Mouse (Mus musculus) megakaryocyte, embryonic 14.5 days (primary cell): Measurements from ENCODE around the gene Ereg.

Experiments
- FLI1 ChIP-seq: IDR thresholded peaks from 2 replicates; pipeline ENCODE4 v1.6.1; 2012; ENCODE audit warnings: low read length, inconsistent platforms, mixed read lengths
- GATA1 ChIP-seq: IDR thresholded peaks from 3 replicates; pipeline ENCODE4 v1.6.1; 2012; ENCODE audit warnings: mixed read lengths, low read length, inconsistent platforms, borderline replicate concordance

- TF ChIP-seq GATA1 = no peak
- TF ChIP-seq FLI1 = no peak
Measured at GRCm38 (mm10) chr5:91038547-91038946, 35.9 kb upstream of the Ereg start.
